Mouse (Mus musculus) fibroblast of lung, adult 2 months (primary cell): ENCODE results near the gene Trp53.

Experiments
- DNase-seq: peaks from one replicate; pipeline ENCODE4 v3.0.0-alpha.2; 2011; ENCODE audit warnings: low read depth

Gene Trp53

GRCm38 (mm10) chr11:69628286-69628685 lies 48.1 kb downstream of the Trp53 start:
- DNase-seq = peak; percentile 44

- no peak for DNase-seq
These were observed 49.6 kb downstream of the Trp53 start for GRCm38 (mm10) chr11:69629802-69630201.

GRCm38 (mm10) chr11:69632284-69633089 lies 52.3 kb downstream of the Trp53 start, which contains the start of gene Fxr2:
Gene Fxr2, plus strand, starts transcription at chr11:69632990.
- DNase-seq = peak; percentile 100

DNA sequence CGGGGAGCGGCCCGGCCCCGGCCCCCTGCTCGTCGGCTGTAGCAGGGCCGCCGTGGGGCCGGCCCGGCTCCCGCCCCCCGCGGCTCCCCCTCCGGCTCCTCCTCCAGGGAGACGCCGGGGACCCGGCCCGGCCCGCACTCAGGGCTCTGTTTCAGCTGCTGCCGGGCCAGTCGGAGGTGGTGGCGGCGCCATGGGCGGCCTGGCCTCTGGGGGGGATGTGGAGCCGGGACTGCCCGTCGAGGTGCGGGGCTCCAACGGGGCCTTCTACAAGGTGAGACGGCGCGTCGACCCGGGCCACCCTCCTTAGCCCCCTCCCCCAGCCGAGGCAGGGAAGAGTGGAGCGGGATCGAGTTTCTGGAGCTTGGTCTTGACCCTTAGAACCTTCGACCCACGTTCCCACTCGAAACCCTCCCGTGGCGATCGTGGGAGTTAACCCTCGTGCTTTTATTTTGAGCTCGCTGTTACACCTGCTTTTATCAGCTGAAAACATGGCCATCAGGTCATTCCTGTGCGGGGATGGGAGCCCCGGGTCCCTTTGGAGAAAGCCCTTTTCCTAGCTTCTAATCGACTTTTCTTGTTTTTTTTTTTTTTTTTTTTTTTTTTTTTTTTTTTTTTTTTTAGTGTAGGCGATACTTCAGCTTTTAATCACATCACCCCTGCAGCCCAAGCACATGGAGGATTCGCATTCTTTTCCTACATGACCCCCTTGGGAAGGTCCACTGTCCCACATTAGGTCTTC lies 53.1 kb downstream of the Trp53 start:
- no peak for DNase-seq

DNA sequence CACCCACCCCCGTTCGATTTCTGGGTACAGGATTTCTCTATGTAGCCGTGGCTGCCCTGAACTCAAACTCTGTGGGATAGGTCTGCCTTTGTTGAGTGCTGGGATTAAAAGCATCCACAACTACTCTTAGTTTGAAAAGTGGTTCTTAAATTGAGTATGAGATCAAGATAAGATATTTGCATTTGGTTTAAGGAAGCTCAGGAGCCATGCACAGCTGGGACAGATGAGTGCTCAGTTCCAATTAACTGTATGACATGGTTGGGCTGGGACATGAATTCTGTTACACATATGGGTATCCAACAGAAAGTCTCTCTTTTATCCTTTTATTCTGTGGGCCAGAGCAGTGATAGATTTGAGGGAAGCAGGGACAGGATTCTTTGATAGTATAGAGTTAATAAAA lies 55.3 kb downstream of the Trp53 start:
- no peak for DNase-seq
